Mouse (Mus musculus) MEL (cell line): ENCODE measurements around the gene Vmp1.

Experiments
- CHD2 ChIP-seq: IDR thresholded peaks from 2 replicates; pipeline ENCODE4 v1.6.1; 2011; ENCODE audit warnings: low read length, improper control_type of control experiment
- CTCF ChIP-seq, 3 experiments: IDR thresholded peaks in 2 of 3; conservative IDR thresholded peaks in 1 of 3; 2 replicates each; pipeline ENCODE4 v1.5.1; 2011 to 2012; ENCODE audit warnings: low read length in 3 of 3, low read depth in 2 of 3, mild to moderate bottlenecking in 2 of 3, improper control_type of control experiment in 1 of 3, inconsistent platforms in 1 of 3, mixed read lengths in 1 of 3, moderate library complexity in 1 of 3; ENCODE audit not compliant: control insufficient read depth in 1 of 3, insufficient read depth in 1 of 3, poor library complexity in 1 of 3, severe bottlenecking in 1 of 3
- E2F4 ChIP-seq: IDR thresholded peaks from 2 replicates; pipeline ENCODE4 v1.6.1; 2011; ENCODE audit warnings: low read depth, low read length, improper control_type of control experiment, borderline replicate concordance
- ELF1 ChIP-seq: IDR thresholded peaks from 2 replicates; pipeline ENCODE4 v1.6.1; 2014; ENCODE audit warnings: low read depth, mild to moderate bottlenecking, inconsistent platforms, low read length, improper control_type of control experiment, moderate library complexity
- GABPA ChIP-seq: IDR thresholded peaks from 2 replicates; pipeline ENCODE4 v1.6.1; 2012; ENCODE audit warnings: low read depth, mild to moderate bottlenecking, inconsistent platforms, low read length, improper control_type of control experiment, moderate library complexity
- GATA1 ChIP-seq: IDR thresholded peaks from 2 replicates; pipeline ENCODE4 v1.6.1; 2011; ENCODE audit warnings: low read depth, low read length, improper control_type of control experiment
- KAT2A ChIP-seq: conservative IDR thresholded peaks from 2 replicates; pipeline ENCODE4 v1.6.1; 2012; ENCODE audit warnings: low read depth, low read length, improper control_type of control experiment, inconsistent platforms
- MAX ChIP-seq: IDR thresholded peaks from 2 replicates; pipeline ENCODE4 v1.6.1; 2011; ENCODE audit warnings: low read length, improper control_type of control experiment
- NELFE ChIP-seq: IDR thresholded peaks from 2 replicates; pipeline ENCODE4 v1.6.1; 2011; ENCODE audit warnings: low read depth, low read length, improper control_type of control experiment
- POLR2A ChIP-seq, 2 experiments: IDR thresholded peaks; 2 replicates each; pipeline ENCODE4 v1.6.1; 2011 to 2012; ENCODE audit warnings: low read length in 2 of 2, mild to moderate bottlenecking in 2 of 2, control low read depth in 1 of 2, improper control_type of control experiment in 1 of 2, low read depth in 1 of 2, moderate library complexity in 1 of 2; ENCODE audit not compliant: control insufficient read depth in 1 of 2, insufficient read depth in 1 of 2, poor library complexity in 1 of 2
- TBP ChIP-seq: IDR thresholded peaks from 2 replicates; pipeline ENCODE4 v1.8.0; 2011; ENCODE audit warnings: low read depth, low read length, improper control_type of control experiment
- TCF12 ChIP-seq: IDR thresholded peaks from 2 replicates; pipeline ENCODE4 v1.6.1; 2014; ENCODE audit warnings: low read depth, mild to moderate bottlenecking, inconsistent platforms, low read length, improper control_type of control experiment, moderate library complexity
- UBTF ChIP-seq: IDR thresholded peaks from 2 replicates; pipeline ENCODE4 v1.6.1; 2012; ENCODE audit warnings: low read depth, mild to moderate bottlenecking, inconsistent platforms, low read length, improper control_type of control experiment, moderate library complexity, borderline replicate concordance; ENCODE audit not compliant: insufficient read depth
- USF1 ChIP-seq: IDR thresholded peaks from 2 replicates; pipeline ENCODE4 v1.6.1; 2014; ENCODE audit warnings: low read depth, mild to moderate bottlenecking, inconsistent platforms, low read length, improper control_type of control experiment, moderate library complexity

DNA sequence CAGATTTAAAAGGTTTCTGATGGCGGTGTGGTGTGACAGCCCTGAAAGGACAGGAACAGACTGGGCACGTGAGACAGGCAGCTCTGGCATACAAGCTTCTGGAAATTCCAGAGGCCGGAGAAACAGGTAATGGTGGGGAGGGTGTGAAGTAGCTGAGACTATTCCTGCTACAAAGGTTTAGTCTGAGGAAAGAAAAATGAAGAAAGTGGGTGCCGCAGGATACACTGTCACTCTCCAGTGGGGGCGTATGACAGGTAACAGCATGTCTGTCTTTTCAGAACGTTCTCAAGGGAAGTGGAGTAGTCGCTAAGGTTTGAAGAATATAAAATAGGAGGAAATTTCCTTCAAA lies 83.5 kb downstream of the Vmp1 start:
- TF ChIP-seq NELFE, result no peak
- TF ChIP-seq E2F4, result no peak
- no peak for TF ChIP-seq POLR2A (IDR thresholded peaks at IDR 0.05; ENCODE audit: control insufficient read depth in 1 of 2, insufficient read depth in 1 of 2, low read depth in 1 of 2, low read length in 2 of 2, poor library complexity in 1 of 2)
- no peak for TF ChIP-seq GATA1
- no peak for TF ChIP-seq USF1
- no peak for TF ChIP-seq CTCF (IDR thresholded peaks at IDR 0.05 in 2 of 3, conservative IDR thresholded peaks at IDR 0.05 in 1 of 3; ENCODE audit: control insufficient read depth in 1 of 3, insufficient read depth in 1 of 3, low read depth in 2 of 3, low read length in 3 of 3, poor library complexity in 1 of 3, severe bottlenecking in 1 of 3)
- no peak for TF ChIP-seq TCF12
- no peak for TF ChIP-seq CHD2
- no peak for TF ChIP-seq MAX
- no peak for TF ChIP-seq ELF1
- no peak for TF ChIP-seq UBTF
- no peak for TF ChIP-seq TBP
- no peak for TF ChIP-seq KAT2A
- no peak for TF ChIP-seq GABPA
